Mouse (Mus musculus) frontal cortex, postnatal 10 days (tissue): ENCODE data around the gene Aldh6a1.

Experiments
- DNase-seq, 2 experiments: peaks; one replicate each; pipeline ENCODE4 v3.0.0; 2022; ENCODE audit warnings: low spot score in 2 of 2, mixed read lengths in 1 of 2

Aldh6a1 gene

DNA sequence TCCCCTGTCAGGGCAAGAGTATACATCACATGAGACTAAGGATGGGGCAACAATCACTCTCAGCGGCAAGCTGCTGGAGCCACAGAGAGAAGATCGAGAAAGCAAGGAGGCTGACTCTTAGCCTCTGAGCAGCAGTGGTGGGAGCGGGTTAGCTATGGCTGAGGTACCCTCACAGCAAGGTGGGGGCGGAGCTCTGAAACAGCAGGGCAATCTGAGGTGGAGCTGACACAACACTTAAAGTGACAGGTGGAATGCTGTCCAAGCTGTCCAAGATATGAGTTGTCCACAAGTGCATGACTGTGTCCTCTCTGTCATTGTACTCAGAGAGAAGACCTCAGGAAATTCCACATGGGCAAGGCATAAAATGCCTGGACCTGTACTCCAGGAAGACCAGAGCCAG is 68.4 kb downstream of the Aldh6a1 start:
- no peak for DNase-seq
